Mouse (Mus musculus) kidney, embryonic 14.5 days (tissue): ENCODE measurements around the gene Nfib. TPM values are rescaled to one million over a fixed set of nuclear protein-coding genes. Genes with fewer than 3 reads are reported as not detected.

Experiments
- ATAC-seq: fragments of 200-750 bp; cut with Nextera tagmentation; 2 replicates; pipeline ENCODE4 v1.8.0; 2017; ENCODE audit warnings: moderate number of reproducible peaks, mild to moderate bottlenecking, moderate TSS enrichment, moderate library complexity; ENCODE audit not compliant: low FRiP score, low TSS enrichment
- H3K27ac ChIP-seq: fragments of 300-500 bp; sonication (generic); 2 replicates; pipeline ENCODE4 v1.5.1; 2014; ENCODE audit warnings: low read depth, mild to moderate bottlenecking, low read length, moderate library complexity, mixed read lengths
- H3K27me3 ChIP-seq: fragments of 300-500 bp; sonication (generic); 2 replicates; pipeline ENCODE4 v1.6.1; 2014; ENCODE audit warnings: mild to moderate bottlenecking, low read length; ENCODE audit not compliant: control insufficient read depth, insufficient read depth
- H3K36me3 ChIP-seq: fragments of 300-500 bp; sonication (generic); 2 replicates; pipeline ENCODE4 v1.6.1; 2014; ENCODE audit warnings: low read length, mixed read lengths; ENCODE audit not compliant: control insufficient read depth, insufficient read depth
- H3K4me1 ChIP-seq: fragments of 300-500 bp; sonication (generic); 2 replicates; pipeline ENCODE4 v1.6.1; 2014; ENCODE audit warnings: low read length, mixed read lengths; ENCODE audit not compliant: control insufficient read depth, insufficient read depth
- H3K4me2 ChIP-seq: fragments of 300-500 bp; sonication (generic); replicated peaks from 2 replicates; pipeline ENCODE4 v1.6.1; 2014; ENCODE audit warnings: low read depth, mild to moderate bottlenecking, low read length
- H3K4me3 ChIP-seq: fragments of 300-500 bp; sonication (generic); 2 replicates; pipeline ENCODE4 v1.5.1; 2014; ENCODE audit warnings: mild to moderate bottlenecking, low read length
- H3K9ac ChIP-seq: fragments of 300-500 bp; sonication (generic); 2 replicates; pipeline ENCODE4 v1.6.1; 2014; ENCODE audit warnings: low read depth, mild to moderate bottlenecking, low read length, moderate library complexity
- H3K9me3 ChIP-seq: fragments of 300-500 bp; sonication (generic); 2 replicates; pipeline ENCODE4 v1.6.1; 2016; ENCODE audit warnings: low read length; ENCODE audit not compliant: control insufficient read depth
- WGBS: fragments of 180-500 bp; shearing (Covaris S2); extraction: QIAGEN DNeasy Blood & Tissue Kit; methylation state at CpG from one replicate; pipeline ENCODE4 v1.1.7; 2014; 5-methylcytosine and 5-hydroxymethylcytosine counted together
- polyA plus RNA-seq: library from polyadenylated mRNA; unstranded; fragments of >200 nt; fragmentation: Nextera tagmentation; extraction: Ambion mirVana; gene quantifications from 2 replicates; pipeline ENCODE4 v1.2.1, GENCODE M21; 2014

Gene Nfib
- 32.5 and 36.0 TPM in 2 replicates for polyA plus RNA-seq

DNA sequence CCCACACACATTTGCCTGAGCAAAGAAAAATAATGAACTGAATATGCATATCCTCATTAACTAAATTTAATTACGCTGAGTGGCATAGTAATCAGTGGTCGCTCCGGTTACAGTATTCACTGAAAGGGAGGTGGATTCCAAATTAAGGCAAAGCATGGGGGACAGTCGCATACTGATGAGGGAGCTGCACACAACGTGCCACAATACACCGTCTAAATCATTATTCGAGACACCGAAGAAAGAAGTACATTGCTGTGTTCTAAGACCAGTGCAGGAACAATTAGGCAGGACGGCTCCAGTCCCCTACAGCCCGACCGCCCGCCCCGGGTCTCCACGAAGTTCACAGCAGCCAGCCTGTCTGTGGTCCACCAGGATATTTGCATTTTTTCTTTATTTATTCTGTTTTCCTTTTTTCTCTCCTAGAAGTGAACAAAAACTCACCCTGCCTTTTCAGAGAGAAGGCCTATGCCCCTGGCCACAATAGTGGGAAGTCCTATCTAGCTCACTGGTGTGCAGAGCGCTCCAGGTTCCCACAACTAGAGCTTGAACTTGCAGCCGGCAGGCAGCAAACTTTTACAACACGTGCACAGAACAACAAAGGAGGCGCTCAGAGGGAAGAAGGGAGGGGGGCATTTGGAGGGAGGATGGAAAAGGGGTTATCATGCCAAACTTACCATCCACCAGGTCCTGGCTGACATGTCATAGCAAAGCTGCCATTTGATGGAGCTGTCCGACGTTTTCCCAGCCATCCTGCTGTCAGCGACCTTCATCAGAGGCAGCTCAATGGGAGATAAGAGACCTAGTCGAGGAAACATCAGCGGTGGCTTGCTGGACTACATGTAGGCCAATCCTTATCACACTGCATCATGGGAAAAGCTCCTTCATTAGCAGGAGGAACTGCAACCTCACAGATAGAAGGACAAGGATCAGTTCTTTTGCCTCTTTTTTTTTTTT, at the start of gene Nfib:
Gene Nfib (minus strand): TSS at position 910 of the 954 bp plus-strand sequence.
- Histone ChIP-seq H3K27me3 (no peaks in the 10 kb centered on the region), H3K9me3 (no peaks in the 10 kb centered on the region), H3K27ac (no peak within 1 kb of the TSS), H3K4me3 (no peak within 1 kb of the TSS), H3K36me3 (no peaks in the 10 kb centered on the region), H3K4me1 (0 out of 2 replicates have a peak, but pooled peaks cover 8% of the 10 kb centered on the region), H3K9ac (no peak within 1 kb of the TSS), H3K4me2 (no peak within 1 kb of the TSS)
- ATAC-seq: no peak
- WGBS: 77% methylated on average over 23 of the region's 23 CpGs

DNA sequence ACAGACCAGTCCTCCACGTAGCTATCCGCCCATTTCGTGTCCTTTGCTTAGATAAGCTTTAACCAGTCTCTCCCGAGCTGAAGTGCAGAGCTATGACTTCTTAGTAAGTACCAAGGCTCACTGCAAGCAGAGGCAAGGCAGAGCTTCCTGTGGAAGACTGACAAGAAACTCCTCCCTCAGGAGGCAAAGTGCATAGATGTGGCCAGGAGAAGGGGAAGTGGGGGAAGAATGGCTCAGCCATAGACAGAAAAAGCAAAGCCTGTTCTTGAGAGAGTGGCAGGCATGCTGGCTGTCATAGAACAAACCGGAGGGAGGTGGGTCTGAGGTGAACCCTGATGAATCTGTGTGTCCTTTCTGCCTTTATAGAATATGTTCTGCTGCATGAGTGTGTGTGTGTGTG, 30.2 kb upstream of the Nfib start:
- no peak for ATAC-seq
- Histone ChIP-seq H3K4me3 (no peak overlapping the region), H3K27ac (no peak overlapping the region), H3K27me3 (no peaks in the 10 kb centered on the region), H3K4me2 (no peak overlapping the region), H3K9me3 (no peaks in the 10 kb centered on the region), H3K36me3 (no peaks in the 10 kb centered on the region), H3K4me1 (no peaks in the 10 kb centered on the region), H3K9ac (no peak overlapping the region)
- WGBS: 64% methylated on average over 5 of the region's 5 CpGs

DNA sequence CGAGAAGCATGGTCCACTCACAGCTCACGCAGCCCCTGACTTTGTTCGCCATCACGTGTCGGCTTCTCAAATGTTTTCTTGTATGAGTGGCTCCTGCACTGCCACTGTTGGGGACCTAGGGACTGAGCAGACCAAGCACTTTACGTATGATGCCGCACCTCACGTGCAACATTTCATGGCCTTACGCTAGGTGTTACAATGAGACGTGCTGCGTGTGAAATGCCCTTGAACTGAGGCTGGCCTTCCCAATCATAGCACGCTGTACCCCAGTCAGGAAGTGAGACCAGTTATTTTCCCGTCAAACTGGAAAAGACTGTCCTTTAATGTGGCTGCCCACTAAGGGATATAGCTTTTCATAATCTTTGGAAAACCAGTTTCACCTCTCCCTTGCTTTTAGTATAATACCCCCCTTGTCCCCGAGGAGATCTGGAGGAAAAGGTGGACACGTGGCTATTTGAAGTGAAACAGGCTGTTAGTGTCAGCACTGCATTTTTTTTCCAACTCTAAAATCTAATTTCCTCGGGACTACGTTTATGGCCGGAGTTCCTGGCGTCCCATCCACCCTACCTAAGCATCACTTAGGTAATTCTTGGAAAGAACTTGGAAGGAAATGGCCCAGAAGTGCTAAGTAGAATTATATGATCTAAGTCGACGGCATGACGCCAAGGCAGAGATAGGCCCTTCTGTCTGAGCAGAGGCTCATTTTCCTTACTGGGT, 29.4 kb upstream of the Nfib start:
- Histone ChIP-seq H3K27me3 (no peaks in the 10 kb centered on the region), H3K9me3 (no peaks in the 10 kb centered on the region), H3K4me2 (no peak overlapping the region), H3K36me3 (no peaks in the 10 kb centered on the region), H3K4me1 (no peaks in the 10 kb centered on the region), H3K27ac (no peak overlapping the region), H3K9ac (no peak overlapping the region), H3K4me3 (no peak overlapping the region)
- ATAC-seq: no peak
- 65% methylated on average over 22 of the region's 22 CpGs for WGBS

DNA sequence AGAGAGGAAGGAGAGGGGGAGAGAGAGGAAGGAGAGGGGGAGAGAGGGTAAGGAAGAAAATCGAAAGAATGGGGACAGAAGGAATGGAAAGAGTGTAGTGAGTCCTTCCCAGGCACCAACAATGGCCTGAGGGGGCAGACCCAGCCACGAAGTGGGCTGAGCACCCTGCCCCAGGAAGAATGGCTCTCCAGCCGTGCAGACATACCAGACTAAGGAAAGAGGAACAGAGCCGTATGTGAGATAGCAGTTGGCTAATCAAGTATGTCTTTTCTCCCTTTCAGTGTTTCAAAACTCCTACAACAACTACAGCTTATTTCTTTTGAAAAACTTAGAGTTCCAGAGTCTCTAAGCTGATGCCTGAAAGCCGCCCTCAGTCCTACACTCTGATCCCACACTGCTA, 28.8 kb upstream of the Nfib start:
- Histone ChIP-seq H3K27me3 (no peaks in the 10 kb centered on the region), H3K36me3 (no peaks in the 10 kb centered on the region), H3K4me1 (no peaks in the 10 kb centered on the region), H3K9ac (no peak overlapping the region), H3K27ac (no peak overlapping the region), H3K4me3 (no peak overlapping the region), H3K4me2 (no peak overlapping the region), H3K9me3 (no peaks in the 10 kb centered on the region)
- 62% methylated on average over 5 of the region's 5 CpGs for WGBS
- no peak for ATAC-seq

DNA sequence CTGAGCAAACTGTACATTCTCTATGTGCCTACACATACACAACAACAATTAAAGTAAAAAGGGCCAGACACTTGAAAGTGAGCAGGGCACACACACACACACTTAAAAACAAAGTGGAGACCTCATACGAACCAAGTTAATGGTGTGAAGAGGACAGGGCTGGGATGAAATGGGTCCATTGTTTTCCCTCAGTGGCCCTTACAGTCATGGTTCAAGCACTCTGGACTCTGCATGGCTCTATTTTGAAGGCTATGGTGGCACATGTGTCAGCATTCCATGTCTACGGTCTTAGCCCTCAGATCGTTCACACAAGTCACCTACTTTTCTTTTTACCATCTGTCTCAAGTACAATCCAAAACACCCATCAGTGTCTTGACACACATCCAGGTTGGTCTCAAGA, 28.1 kb upstream of the Nfib start:
- ATAC-seq: peak; percentile 68; the same call in 1 of the 2 replicates
- H3K9me3 ChIP-seq: no peaks in the 10 kb centered on the region
- WGBS: 58% methylated on average over 3 of the region's 3 CpGs
- H3K36me3 ChIP-seq: no peaks in the 10 kb centered on the region
- H3K9ac ChIP-seq: no peak overlapping the region
- no peak overlapping the region for H3K4me2 ChIP-seq
- no peaks in the 10 kb centered on the region for H3K27me3 ChIP-seq
- no peak overlapping the region for H3K27ac ChIP-seq
- no peaks in the 10 kb centered on the region for H3K4me1 ChIP-seq
- H3K4me3 ChIP-seq: no peak overlapping the region

DNA sequence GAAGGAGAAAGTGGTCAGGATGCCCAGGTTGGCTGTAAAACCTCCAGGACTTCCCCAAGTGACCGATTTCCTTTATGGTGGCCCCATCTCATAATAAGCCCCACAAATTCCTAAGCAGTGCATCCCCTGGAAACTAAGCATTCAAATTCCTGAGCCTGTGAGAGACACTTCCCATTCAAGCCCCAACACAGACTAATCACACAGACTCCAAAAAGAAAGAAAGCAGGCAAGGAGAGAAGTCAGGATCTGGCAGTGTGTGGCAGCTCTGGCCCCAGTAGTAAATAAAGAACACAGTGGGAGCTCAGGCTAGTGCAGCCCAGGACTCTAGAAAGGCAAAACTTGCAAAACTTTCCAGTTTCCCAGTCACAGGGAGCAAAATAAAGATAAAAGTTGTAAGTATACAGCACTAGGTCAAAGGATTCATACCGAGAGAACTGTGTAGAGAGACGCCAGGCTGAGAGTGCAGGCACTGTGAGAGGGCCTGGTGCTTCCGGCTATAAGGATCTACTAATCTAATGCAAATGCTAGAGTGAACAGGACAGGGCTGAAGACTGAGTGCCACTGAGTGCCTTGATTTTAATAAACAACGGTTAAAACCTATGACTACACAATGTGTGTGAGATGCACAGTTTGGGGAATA, 24.8 kb upstream of the Nfib start:
- no peak overlapping the region for H3K4me2 ChIP-seq
- no peak overlapping the region for H3K27ac ChIP-seq
- H3K4me1 ChIP-seq: no peaks in the 10 kb centered on the region
- H3K9me3 ChIP-seq: no peaks in the 10 kb centered on the region
- H3K9ac ChIP-seq: no peak overlapping the region
- no peak overlapping the region for H3K4me3 ChIP-seq
- WGBS: 82% methylated on average over 5 of the region's 5 CpGs
- ATAC-seq: no peak
- H3K27me3 ChIP-seq: no peaks in the 10 kb centered on the region
- no peaks in the 10 kb centered on the region for H3K36me3 ChIP-seq

DNA sequence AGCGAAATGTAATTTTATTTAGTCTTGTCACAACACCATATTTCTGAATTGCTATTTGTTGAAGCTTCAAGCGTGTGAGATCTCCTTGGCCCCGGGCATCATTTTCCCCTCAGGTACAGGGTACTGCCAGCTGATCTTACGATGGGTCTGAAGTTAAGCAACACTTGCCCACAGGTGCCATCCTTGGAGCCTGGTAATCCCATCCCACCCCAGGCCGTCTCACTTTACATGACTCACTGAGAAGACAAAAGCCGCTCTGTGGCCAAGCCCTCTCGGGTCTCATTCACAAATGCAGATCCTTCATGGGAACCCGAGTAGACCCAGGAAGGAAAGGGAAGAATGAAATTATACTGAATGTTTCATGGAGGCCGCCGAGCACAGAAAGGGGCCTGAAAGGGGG, 18.5 kb upstream of the Nfib start:
- H3K4me1 ChIP-seq: no peaks in the 10 kb centered on the region
- H3K27ac ChIP-seq: no peak overlapping the region
- no peak for ATAC-seq
- WGBS: 61% methylated on average over 10 of the region's 10 CpGs
- no peak overlapping the region for H3K4me2 ChIP-seq
- H3K36me3 ChIP-seq: no peaks in the 10 kb centered on the region
- H3K27me3 ChIP-seq: no peaks in the 10 kb centered on the region
- no peak overlapping the region for H3K9ac ChIP-seq
- no peak overlapping the region for H3K4me3 ChIP-seq
- H3K9me3 ChIP-seq: peaks cover 3% of the 10 kb centered on the region; the same call in 1 of the 2 replicates

DNA sequence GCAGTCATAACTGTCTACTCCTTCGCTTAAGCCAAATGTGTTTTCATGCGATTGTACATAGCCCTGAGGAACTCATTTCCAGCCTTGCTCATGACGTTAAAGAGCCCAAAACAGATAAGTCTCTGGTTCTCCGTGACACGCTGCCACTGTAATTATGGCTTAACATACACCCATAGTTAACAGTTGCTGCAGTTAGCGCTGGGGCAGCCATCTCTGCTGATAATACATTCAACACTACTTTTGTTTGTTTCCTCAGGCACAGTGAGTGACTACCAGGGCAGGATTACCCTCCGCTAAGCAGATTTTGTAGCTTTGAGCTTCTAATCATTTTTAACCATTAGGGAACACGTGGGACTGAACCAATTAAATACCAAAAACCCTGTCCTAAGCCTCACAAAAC, 17.5 kb upstream of the Nfib start:
- H3K4me1 ChIP-seq: no peaks in the 10 kb centered on the region

More for the DNA sequence above, 17.5 kb upstream of the Nfib start:
- no peak for ATAC-seq
- WGBS: 90% methylated on average over 8 of the region's 8 CpGs
- no peaks in the 10 kb centered on the region for H3K27me3 ChIP-seq
- H3K9me3 ChIP-seq: peaks cover 3% of the 10 kb centered on the region; the same call in 1 of the 2 replicates
- H3K9ac ChIP-seq: no peak overlapping the region
- H3K4me3 ChIP-seq: no peak overlapping the region
- H3K27ac ChIP-seq: no peak overlapping the region
- no peaks in the 10 kb centered on the region for H3K36me3 ChIP-seq
- no peak overlapping the region for H3K4me2 ChIP-seq
